Mouse (Mus musculus) limb, embryonic 15.5 days (tissue): ENCODE measurements around the gene Rab4a. TPM values are rescaled to one million over a fixed set of nuclear protein-coding genes. Genes with fewer than 3 reads are reported as not detected.
A peak's percentile ranks its signal among the peaks of the same experiment; 100 is the strongest.

Experiments used
- ATAC-seq: fragments of 200-750 bp; cut with Nextera tagmentation; 2 replicates; pipeline ENCODE4 v1.8.0; 2017; ENCODE audit warnings: low read depth, moderate TSS enrichment; ENCODE audit not compliant: insufficient number of reproducible peaks, low FRiP score, low TSS enrichment
- H3K27ac ChIP-seq: fragments of 300-500 bp; sonication (generic); 2 replicates; pipeline ENCODE4 v1.5.1; 2015; ENCODE audit warnings: moderate library complexity, mild to moderate bottlenecking, inconsistent platforms
- H3K27me3 ChIP-seq: fragments of 300-500 bp; sonication (generic); 2 replicates; pipeline ENCODE4 v1.6.1; 2015; ENCODE audit warnings: inconsistent platforms
- H3K36me3 ChIP-seq: fragments of 300-500 bp; sonication (generic); 2 replicates; pipeline ENCODE4 v1.6.1; 2015; ENCODE audit warnings: inconsistent platforms
- H3K4me1 ChIP-seq: fragments of 300-500 bp; sonication (generic); 2 replicates; pipeline ENCODE4 v1.6.1; 2015; ENCODE audit warnings: inconsistent platforms
- H3K4me2 ChIP-seq: fragments of 300-500 bp; sonication (generic); 2 replicates; pipeline ENCODE4 v1.6.1; 2015; ENCODE audit warnings: mild to moderate bottlenecking, inconsistent platforms
- H3K4me3 ChIP-seq: fragments of 300-500 bp; sonication (generic); 2 replicates; pipeline ENCODE4 v1.5.1; 2015; ENCODE audit warnings: mild to moderate bottlenecking, inconsistent platforms
- H3K9ac ChIP-seq: fragments of 300-500 bp; sonication (generic); 2 replicates; pipeline ENCODE4 v1.6.1; 2015; ENCODE audit warnings: inconsistent platforms
- H3K9me3 ChIP-seq: fragments of 300-500 bp; sonication (generic); 2 replicates; pipeline ENCODE4 v1.6.1; 2016; ENCODE audit warnings: inconsistent platforms
- WGBS: fragments of 180-500 bp; shearing (Covaris S2); methylation state at CpG from one replicate; pipeline ENCODE4 v1.1.7; 2015; 5-methylcytosine and 5-hydroxymethylcytosine counted together
- polyA plus RNA-seq: library from polyadenylated mRNA; unstranded; fragments of >200 nt; fragmentation: Nextera tagmentation; extraction: Ambion mirVana; gene quantifications from 2 replicates; pipeline ENCODE4 v1.2.1, GENCODE M21; 2015

Rab4a gene
- polyA plus RNA-seq, 1 experiment from 2014 or later, result 40.6 TPM

DNA sequence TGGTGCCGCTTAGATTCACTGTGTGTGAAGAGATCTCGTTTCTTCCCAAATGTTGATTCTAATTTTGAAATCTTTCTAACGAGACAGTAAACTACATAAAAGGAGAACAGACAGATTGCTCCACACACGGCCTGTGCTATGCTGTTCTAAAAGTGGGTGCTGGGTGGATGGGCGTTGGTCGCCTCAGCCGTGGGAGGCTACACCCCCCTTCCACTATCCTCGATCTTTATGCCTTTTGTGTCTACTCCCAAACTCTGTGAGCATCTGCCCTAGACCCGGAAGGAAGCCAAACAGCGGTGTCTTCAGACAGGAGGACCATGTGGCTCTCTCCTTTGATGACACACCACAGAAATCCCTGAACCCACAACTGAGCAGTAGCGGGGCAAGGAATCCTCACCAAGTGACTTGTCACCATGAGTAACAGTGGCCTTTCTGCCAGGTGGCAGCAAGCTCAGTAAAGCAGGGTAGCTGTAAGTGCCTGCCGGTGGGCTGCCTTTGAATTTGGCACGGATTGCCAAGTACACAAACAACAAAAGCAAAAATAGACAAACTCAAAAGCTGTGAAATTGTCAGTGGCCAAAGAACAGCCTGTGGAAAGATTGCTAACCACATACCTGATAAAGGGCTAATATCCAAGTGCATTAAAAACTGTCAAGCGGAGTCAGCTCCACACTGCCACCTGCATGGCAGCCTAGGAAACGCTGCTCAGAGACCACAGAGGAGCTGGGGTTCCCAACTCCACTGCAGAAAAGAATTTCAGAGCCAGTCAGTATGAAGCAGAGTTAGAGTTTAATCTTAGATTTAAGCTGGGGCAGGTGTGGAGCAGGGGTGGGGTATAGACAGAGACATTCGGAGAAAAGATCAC is 37.1 kb upstream of the Rab4a start:
- Histone ChIP-seq H3K27me3 (no peaks in the 10 kb centered on the region), H3K4me2 (no peak overlapping the region), H3K4me1 (peaks cover 10% of the 10 kb centered on the region; the same call in 1 of the 2 replicates), H3K27ac (no peak overlapping the region), H3K9ac (no peak overlapping the region), H3K4me3 (no peak overlapping the region), H3K9me3 (no peaks in the 10 kb centered on the region), H3K36me3 (no peaks in the 10 kb centered on the region)
- WGBS, result 64% methylated on average over 16 of the region's 16 CpGs
- ATAC-seq, result no peak

DNA sequence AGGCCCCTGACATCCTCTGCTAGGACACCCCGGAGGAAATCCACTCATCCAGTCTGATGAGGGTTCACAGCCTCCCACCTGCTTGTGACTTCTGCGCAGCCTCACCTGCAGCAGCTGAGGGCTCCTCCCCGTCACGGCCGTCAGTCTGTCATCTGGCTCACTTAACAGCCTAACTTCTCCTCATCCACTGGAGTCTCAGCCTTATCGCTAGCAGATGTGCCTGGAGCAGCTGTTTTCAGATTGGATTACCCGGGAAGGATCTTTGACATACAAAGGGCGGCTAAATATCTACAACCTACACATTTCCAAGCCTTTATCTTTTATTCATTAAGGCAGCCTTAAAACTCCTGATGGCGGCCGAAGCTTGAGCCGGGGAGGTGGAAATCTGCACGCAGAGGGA is 32.3 kb upstream of the Rab4a start:
- no peaks in the 10 kb centered on the region for H3K9me3 ChIP-seq
- 0 out of 2 replicates have a peak overlapping the region, but pooled peaks have one; percentile 12 for H3K4me2 ChIP-seq
- no peak overlapping the region for H3K27ac ChIP-seq
- no peaks in the 10 kb centered on the region for H3K36me3 ChIP-seq
- 36% methylated on average over 12 of the region's 12 CpGs for WGBS
- H3K4me1 ChIP-seq, result peaks cover 8% of the 10 kb centered on the region; the same call in 1 of the 2 replicates
- no peaks in the 10 kb centered on the region for H3K27me3 ChIP-seq
- H3K9ac ChIP-seq, result no peak overlapping the region
- H3K4me3 ChIP-seq, result no peak overlapping the region
- no peak for ATAC-seq

DNA sequence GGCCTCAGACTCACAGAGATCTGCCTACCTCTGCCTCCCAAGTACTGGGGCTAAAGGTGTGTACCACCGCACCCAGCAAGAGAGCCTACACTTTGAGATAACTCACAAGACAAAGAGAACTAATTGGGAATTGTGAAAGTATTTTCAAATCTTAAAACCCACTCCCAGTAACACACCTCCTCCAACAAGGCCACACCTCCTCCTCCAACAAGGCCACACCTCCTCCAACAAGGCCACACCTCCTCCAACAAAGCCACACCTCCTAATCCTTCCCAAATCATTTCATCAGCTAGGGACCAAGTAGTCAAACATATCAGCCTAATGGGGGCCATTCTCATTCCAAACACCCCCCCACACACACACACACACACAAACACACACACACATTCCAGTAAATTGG is 31.3 kb upstream of the Rab4a start:
- H3K27ac ChIP-seq, result no peak overlapping the region
- no peak overlapping the region for H3K4me3 ChIP-seq
- WGBS, result 100% methylated on average over 1 of the region's 1 CpGs
- no peak overlapping the region for H3K4me2 ChIP-seq
- no peak overlapping the region for H3K9ac ChIP-seq
- no peaks in the 10 kb centered on the region for H3K36me3 ChIP-seq
- no peak for ATAC-seq
- no peaks in the 10 kb centered on the region for H3K9me3 ChIP-seq
- no peaks in the 10 kb centered on the region for H3K27me3 ChIP-seq
- peaks cover 8% of the 10 kb centered on the region; the same call in 1 of the 2 replicates for H3K4me1 ChIP-seq

DNA sequence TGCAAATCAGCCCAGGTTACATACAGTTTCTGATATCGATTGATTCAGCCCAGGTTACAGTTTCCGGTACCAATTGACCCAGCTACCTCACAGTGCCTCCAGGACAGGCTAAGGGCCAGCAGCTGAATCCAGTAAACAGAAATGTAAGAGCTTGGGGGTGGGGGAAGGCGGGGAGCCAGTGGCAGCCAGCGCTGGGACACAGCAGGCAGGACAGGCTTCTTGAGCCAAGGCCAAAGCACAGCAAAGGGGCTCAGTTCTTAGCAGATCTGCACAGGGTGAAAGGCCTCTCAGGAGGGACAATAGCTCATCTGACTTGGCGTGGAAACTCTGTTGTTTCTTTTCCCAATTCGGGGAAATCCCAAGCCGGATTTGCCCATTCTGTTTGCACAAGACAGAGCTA is 28.5 kb upstream of the Rab4a start:
- no peak for ATAC-seq
- H3K4me3 ChIP-seq, result no peak overlapping the region
- no peak overlapping the region for H3K27ac ChIP-seq
- no peaks in the 10 kb centered on the region for H3K9me3 ChIP-seq
- H3K27me3 ChIP-seq, result no peaks in the 10 kb centered on the region; the same call in 1 of the 2 replicates
- no peak overlapping the region for H3K4me2 ChIP-seq
- no peaks in the 10 kb centered on the region for H3K36me3 ChIP-seq
- WGBS, result 54% methylated on average over 7 of the region's 7 CpGs
- no peak overlapping the region for H3K9ac ChIP-seq
- H3K4me1 ChIP-seq, result peaks cover 14% of the 10 kb centered on the region; the same call in 1 of the 2 replicates

DNA sequence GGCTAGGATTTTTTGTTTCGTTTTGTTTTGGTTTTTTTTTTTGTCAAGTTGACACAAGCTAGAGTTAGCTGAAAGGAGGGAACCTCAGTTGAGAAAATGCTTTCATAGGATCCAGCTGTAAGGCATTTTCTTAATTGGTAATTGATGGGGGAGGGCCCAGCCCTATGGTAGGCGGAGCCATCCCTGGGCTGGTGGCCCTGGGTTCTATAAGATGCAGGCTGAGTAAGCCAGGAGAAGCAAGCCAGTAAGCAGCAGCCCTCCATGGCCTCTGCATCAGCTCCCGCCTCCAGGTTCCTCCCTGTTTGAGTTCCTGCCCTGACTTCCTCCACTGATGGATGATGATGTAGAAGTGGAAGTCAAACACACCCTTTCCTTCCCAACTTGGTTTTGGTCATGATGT is 25.3 kb upstream of the Rab4a start:
- Histone ChIP-seq H3K4me2 (no peak overlapping the region), H3K36me3 (no peaks in the 10 kb centered on the region), H3K4me3 (no peak overlapping the region), H3K27ac (no peak overlapping the region), H3K27me3 (no peaks in the 10 kb centered on the region; the same call in 1 of the 2 replicates), H3K9me3 (no peaks in the 10 kb centered on the region), H3K9ac (no peak overlapping the region), H3K4me1 (peaks cover 11% of the 10 kb centered on the region)
- WGBS, result 49% methylated on average over 3 of the region's 3 CpGs
- no peak for ATAC-seq

DNA sequence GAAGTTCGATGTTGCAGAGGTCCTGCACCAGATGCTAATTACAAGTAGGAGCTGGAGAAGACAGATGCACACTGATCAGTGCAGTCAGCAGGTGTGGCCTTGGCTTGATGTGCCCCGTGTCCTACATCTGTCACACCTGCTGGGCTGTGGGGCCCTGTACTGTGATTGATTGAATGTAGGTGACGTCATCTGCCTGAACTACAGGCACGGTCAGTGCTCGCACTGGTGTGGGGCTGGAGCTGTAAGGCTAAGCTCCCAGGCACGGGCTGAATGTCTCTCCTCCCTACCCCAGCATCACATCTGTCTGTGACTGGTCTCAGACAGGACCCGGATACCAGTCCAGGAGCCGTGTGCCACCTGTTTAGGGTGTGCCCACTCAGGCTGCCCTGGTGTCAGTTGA is 24.5 kb upstream of the Rab4a start:
- Histone ChIP-seq H3K27ac (no peak overlapping the region), H3K36me3 (no peaks in the 10 kb centered on the region), H3K4me2 (no peak overlapping the region), H3K4me3 (no peak overlapping the region), H3K9me3 (no peaks in the 10 kb centered on the region), H3K27me3 (no peaks in the 10 kb centered on the region; the same call in 1 of the 2 replicates), H3K4me1 (peaks cover 11% of the 10 kb centered on the region), H3K9ac (no peak overlapping the region)
- WGBS, result 23% methylated on average over 8 of the region's 8 CpGs
- ATAC-seq, result no peak

DNA sequence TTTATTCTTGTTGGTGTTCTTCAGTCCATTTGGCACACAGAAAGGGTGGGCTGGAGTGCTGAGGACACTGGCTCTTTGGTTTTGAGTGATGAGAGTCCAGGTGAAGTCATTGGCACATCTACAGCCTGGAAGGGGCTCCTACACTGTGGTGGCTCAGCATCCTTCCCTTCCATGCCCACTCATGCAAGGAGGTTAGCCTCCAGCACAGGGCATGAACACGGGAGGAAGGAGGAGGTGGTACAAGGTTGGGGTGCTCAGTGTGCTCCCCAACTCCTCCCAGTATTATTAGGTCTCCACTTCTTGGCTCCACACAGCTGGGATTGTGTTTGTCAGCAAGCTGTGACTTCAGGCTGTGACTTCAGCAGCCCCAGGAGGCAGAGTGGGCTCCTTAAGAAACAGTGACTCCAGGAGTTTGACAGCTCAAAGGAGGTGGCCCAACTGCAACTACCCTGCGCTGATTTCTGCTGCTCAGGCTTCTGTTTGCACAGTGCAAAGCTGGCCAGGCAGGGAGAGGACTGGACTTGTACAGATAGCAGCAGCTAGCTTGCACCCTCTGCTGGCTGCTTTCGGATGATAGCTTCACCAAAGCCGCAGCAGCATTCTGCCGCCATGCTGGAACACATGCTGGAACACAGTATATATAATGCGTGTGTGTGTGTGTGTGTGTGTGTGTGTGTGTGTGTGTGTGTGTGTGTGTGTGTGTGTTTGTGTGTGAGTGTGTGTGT is 22.1 kb upstream of the Rab4a start:
- peak; percentile 44; the same call in 1 of the 2 replicates for ATAC-seq

DNA sequence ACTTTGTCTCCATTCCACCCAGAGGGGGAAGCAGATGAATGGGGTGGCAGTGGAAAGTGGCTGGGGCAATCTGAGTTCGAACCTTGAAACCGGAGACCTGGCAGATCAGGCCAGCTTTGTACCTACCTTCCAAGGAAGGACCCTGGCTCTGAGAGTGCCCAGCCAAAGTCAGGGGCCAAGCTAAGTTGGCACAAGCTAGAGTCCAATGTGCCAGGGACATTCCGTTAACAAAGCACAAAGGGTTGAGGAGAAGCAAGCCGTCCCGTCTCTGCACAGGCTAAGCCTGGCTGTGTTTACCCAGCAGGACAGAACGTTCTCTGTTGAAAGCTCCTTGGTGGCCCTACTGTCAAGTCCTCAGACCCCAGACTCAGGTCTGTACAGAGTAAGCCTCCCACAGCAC is 19.6 kb upstream of the Rab4a start:
- Histone ChIP-seq H3K36me3 (no peaks in the 10 kb centered on the region), H3K4me2 (no peak overlapping the region), H3K27ac (no peak overlapping the region), H3K9ac (no peak overlapping the region), H3K9me3 (no peaks in the 10 kb centered on the region), H3K4me1 (peaks cover 11% of the 10 kb centered on the region), H3K27me3 (no peaks in the 10 kb centered on the region; the same call in 1 of the 2 replicates), H3K4me3 (no peak overlapping the region)
- ATAC-seq, result no peak
- WGBS, result 74% methylated on average over 6 of the region's 6 CpGs

More for the DNA sequence above, 22.1 kb upstream of the Rab4a start:
- Histone ChIP-seq H3K4me3 (no peak overlapping the region), H3K27me3 (no peaks in the 10 kb centered on the region; the same call in 1 of the 2 replicates), H3K36me3 (no peaks in the 10 kb centered on the region), H3K4me1 (peaks cover 16% of the 10 kb centered on the region), H3K4me2 (no peak overlapping the region), H3K9ac (no peak overlapping the region), H3K27ac (no peak overlapping the region), H3K9me3 (no peaks in the 10 kb centered on the region)
- 6% methylated on average over 6 of the region's 6 CpGs for WGBS

DNA sequence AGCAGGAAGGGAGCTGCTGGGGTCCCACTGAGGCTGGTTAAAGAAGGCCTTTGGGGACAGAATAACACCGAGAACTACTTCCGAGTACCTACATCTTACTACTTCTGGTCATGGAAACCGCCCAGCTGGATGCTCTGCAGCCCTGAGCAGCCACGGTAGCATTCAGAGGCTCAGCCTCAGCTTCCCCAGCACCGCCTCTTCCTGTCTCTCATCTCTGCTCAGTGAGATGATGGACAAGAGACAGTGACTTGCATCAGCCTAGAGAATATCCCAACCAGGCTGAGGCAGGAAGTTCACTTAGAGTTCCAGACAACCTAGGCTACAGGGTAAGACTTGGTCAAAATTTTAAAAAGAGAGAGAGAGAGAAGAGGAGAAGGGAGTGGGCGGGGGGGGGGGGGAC is 19.1 kb upstream of the Rab4a start:
- H3K9ac ChIP-seq, result no peak overlapping the region
- no peak overlapping the region for H3K27ac ChIP-seq
- no peaks in the 10 kb centered on the region; the same call in 1 of the 2 replicates for H3K27me3 ChIP-seq
- no peaks in the 10 kb centered on the region for H3K36me3 ChIP-seq
- no peak overlapping the region for H3K4me2 ChIP-seq
- WGBS, result 71% methylated on average over 6 of the region's 6 CpGs
- no peaks in the 10 kb centered on the region for H3K9me3 ChIP-seq
- peaks cover 10% of the 10 kb centered on the region for H3K4me1 ChIP-seq
- H3K4me3 ChIP-seq, result no peak overlapping the region
- ATAC-seq, result no peak

DNA sequence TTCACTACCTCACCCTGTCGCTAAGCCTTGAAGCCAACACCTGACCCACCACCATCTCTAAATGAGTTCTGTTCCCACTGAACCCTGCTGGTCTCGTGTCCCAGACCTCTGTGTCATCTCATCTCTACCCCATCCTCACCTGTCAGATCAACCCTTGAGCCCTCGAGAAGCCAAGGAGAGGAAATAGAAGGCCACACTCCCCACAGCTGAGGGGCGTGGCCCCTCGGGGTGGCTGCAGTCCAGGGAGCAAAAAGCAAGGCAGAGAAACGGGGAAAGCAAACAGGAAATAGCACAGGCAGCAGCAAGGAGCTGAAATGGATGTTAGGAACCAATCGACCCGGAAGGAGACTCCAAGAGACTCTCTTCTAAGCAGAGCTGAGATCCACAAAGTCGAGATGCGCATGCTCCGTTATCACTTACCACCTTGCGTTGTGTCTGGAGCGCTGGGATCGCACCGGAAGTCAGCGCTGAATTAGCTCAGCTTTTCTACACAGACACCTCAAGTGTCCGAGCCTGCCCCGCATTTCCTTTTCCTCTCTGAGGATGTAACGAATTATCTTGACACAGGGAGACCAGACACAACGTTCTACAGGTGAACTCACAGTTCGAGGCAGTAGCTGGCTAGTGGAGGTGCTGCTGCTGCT is 18.4 kb upstream of the Rab4a start:
- ATAC-seq, result no peak
- Histone ChIP-seq H3K9me3 (no peaks in the 10 kb centered on the region), H3K27ac (no peak overlapping the region), H3K36me3 (no peaks in the 10 kb centered on the region), H3K4me3 (no peak overlapping the region), H3K4me2 (no peak overlapping the region), H3K9ac (no peak overlapping the region), H3K27me3 (no peaks in the 10 kb centered on the region; the same call in 1 of the 2 replicates), H3K4me1 (peaks cover 10% of the 10 kb centered on the region)
- 49% methylated on average over 21 of the region's 21 CpGs for whole genome bisulfite sequencing

DNA sequence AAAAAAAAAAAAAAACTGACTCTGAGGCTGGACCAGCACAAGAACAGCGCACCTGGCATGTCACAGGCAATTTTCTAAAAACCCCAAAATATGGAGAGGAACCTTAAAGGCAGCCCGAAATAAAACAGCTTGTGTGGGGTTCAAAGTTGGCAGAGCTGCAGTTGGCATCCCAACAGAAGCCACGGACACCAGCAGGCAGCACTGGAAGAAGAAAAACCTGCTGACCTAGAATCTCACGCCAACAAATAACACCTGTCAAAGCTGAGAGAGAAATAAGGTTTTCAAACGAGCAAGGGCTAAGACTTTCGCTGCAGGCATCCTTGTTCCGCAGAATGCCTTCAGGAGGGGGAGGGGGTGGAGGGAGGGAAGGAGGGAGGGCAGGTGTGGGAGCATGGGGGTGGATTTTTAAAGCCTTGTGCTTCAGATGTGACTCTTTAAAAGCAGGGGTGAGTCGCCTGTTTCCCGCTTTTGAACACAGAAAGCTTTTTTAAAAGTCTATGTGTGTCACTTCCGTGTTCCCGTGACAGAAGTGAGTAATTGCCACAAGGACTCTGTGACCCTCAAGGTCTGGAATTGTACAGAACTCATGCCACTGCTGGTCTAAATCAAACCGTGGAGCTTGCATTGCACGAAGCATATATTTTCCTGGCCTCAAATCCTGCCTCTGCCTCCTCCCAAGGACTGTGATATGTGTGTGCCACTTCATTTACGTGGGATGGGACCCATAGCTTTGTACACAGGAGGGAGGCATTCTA is 17.2 kb upstream of the Rab4a start:
- no peaks in the 10 kb centered on the region for H3K36me3 ChIP-seq
- no peak overlapping the region for H3K4me2 ChIP-seq
- H3K27me3 ChIP-seq, result no peaks in the 10 kb centered on the region
- no peaks in the 10 kb centered on the region for H3K9me3 ChIP-seq
- WGBS, result 39% methylated on average over 14 of the region's 14 CpGs
- no peak for ATAC-seq
- no peak overlapping the region; the same call in 1 of the 2 replicates for H3K27ac ChIP-seq
- no peak overlapping the region for H3K4me3 ChIP-seq
- no peak overlapping the region for H3K9ac ChIP-seq
- peaks cover 7% of the 10 kb centered on the region for H3K4me1 ChIP-seq
